Mouse (Mus musculus) lung, adult 2 months (tissue): ENCODE data around the gene 1700029P11Rik.

ENCODE experiments used
- CTCF ChIP-seq: fragments of 200-500 bp; IDR thresholded peaks from 2 replicates; pipeline ENCODE4 v1.5.1; 2011; ENCODE audit warnings: mild to moderate bottlenecking, low read length, control low read depth; ENCODE audit not compliant: insufficient read depth
- POLR2A ChIP-seq: fragments of 200-500 bp; IDR thresholded peaks from 2 replicates; pipeline ENCODE4 v1.6.1; 2011; ENCODE audit warnings: low read depth, mild to moderate bottlenecking, control low read depth, low read length, borderline replicate concordance; ENCODE audit errors: extremely low read depth

- no peak for TF ChIP-seq POLR2A
- no peak for TF ChIP-seq CTCF
Observed at GRCm38 (mm10) chr15:81958906-81959305, 21.4 kb upstream of the 1700029P11Rik start.
